Mouse (Mus musculus) adrenal gland, adult 18-20 months (tissue): ENCODE results near the gene Wdr20rt. TPM values are rescaled to one million over a fixed set of nuclear protein-coding genes. Genes with fewer than 3 reads are reported as not detected.
"Not testable (repeated sequence)": the region's sequence is repeated elsewhere in the genome, so short reads cannot be mapped to it uniquely, and the experiment has no call there.

ENCODE experiments used
- DNase-seq, 2 experiments: peaks; one replicate each; pipeline ENCODE4 v3.0.0; 2021 to 2022; ENCODE audit warnings: low spot score in 2 of 2
- long read RNA-seq, 2 experiments: library from polyadenylated mRNA; stranded (forward); transcript quantifications; one replicate each; pipeline ENCODE4 v2.0.0; 2021
- total RNA-seq, 2 experiments: library from RNA; stranded (reverse); gene quantifications; 1 replicate in 1 of 2; 2 replicates in 1 of 2; pipeline ENCODE4 v1.2.3; 2021

Wdr20rt gene
- under 1 TPM in 1 of 2 experiments, not detected in 1; 0.19 TPM for total RNA-seq
- long read RNA-seq, experiment 1, result 0 reads
- long read RNA-seq, experiment 2, result 0 reads

DNA sequence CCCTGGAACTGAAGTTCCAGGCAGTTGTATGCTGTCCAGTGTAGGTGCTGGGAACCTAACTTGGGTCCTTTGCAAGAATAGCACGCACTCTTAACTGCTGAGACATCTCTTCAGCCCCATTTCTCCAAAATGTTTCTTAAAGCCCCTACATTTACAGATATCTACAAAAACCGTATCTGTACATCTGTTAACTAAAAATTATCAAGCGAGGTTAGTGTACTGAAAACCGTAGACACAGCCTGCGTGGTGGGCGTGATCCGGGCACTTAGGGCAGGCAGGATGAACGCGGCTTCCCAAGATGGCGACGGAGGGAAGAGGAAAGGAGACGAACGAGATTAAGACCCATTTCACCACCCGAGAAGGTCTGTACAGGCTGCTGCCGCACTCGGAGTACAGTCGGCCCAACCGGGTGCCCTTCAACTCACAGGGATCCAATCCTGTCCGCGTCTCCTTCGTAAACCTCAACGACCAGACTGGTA, at the start of gene Wdr20rt:
TSS of gene Wdr20rt (plus strand) at position 51 of the 479 bp plus-strand sequence.
- no peak for DNase-seq

DNA sequence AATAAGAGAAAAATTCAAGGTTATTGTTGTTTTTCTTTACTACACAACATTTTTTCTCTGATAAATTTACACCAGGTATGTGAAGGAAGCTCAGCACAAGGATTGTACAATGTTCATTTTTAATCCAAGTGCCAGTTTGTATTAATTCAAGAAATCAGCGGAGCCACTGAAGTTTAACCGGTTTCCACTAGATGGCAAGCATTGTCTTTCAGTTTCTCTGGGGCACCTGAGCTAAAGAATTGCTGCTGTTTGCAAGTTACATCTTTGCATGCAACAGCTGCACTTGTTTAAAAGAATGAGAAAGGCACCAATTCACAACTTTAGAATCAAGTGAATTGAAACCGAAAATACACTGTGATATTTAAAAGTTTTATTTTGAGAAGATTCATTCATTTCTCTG, 38.0 kb upstream of the Wdr20rt start:
- no peak for DNase-seq

DNA sequence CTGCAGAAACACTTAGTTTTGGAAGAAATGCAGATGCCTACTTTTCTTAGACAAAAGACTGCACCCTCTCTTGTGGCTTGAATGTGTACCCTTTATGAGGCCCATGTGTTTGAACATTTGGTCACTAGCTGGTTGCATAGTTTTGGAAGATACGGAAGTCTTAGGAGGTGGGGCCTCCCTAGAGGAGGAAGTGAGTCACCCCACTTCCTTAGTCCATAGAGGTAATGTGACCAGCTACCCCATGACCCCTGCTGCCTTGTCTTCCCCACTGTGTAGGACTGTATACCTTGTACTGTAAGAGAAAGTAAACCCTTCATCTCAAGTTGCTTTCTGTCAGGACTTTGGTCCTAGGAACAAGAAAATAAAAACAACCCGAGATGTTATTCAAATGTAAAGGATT, 36.1 kb upstream of the Wdr20rt start:
- DNase-seq, result no peak

DNA sequence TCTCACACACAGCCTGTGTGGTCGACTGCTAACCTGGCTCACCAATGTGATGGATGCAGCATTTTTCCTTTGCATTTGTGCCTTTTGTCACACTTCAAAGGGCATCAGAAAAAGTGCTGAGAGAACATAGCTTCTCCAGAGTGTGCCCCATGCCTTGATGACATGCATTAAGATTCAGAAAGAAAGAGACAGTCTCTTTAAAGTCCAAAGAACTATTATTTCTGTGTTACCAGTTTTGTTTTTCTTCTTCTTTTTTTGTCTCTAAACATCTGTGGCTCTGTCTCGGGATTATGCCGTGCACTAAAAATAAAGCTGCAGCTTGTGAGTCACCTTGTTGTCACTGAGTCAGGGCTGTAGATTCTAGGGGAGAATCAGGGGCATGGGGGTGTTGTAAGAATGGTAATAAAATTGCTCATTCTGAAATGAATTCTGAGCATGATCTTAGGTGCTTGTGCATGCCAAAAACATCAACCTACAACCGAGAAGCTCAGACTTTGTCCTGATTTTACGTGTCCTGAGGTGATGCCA, 31.2 kb upstream of the Wdr20rt start:
- DNase-seq, result no peak

DNA sequence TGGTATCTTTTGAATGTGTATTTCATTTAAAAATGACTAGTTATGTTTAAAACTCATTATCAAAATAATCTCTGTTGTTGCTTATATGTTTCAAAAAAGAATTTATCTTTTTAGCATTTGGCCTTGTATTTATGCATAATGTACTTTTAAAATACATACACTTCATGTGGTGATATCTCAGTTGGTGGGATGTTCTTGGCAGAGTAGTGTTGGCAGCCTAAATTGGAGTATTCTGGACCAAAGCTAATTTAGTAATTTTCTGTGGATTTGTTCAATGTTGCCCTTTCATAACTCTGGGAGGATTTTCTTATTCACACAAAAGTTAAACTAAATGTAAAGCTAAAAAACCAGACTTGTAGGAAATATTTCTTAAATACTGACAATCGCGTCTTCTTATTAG, 23.5 kb upstream of the Wdr20rt start:
- DNase-seq, result no peak

DNA sequence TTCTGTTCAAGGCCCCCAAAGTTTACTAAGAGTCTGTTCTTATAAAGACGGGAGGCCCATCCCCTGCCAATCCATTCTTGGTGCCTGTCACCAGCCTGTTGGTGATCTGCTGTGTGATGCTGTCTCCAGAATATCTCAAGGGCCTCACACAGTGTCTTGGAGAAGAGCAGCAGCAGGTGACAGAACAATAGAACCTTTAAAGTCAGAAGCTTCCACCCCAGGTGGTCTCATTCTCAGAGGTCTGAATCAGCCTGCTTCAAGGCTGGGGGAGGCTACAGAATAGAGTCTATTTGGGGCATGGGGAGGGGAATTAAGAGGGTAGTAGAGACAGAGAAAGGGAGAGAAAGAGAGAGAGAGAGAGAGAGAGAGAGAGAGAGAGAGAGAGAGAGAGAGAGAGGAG, 18.9 kb upstream of the Wdr20rt start:
- DNase-seq, result no peak

DNA sequence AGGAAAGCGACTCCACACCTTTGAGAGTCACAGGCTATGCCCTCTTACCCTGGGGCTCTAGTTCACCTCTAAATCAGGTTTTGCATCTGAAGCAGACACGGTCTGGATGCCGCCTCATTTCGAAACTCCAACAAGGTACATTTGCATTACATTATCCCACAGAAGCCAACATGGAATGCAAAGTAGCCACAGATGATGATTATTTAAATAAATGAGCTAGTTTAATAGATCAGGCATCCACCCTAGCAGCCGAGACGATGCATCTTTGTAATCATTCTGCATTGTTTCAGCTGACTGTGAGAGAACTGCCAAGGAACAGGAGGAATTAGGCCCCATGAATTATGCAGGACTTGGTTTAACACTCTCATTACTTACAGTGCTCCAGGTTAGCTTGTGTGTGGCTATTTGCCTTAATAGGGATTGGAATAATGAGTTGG, 8.9 kb upstream of the Wdr20rt start:
- DNase-seq, result no peak

DNA sequence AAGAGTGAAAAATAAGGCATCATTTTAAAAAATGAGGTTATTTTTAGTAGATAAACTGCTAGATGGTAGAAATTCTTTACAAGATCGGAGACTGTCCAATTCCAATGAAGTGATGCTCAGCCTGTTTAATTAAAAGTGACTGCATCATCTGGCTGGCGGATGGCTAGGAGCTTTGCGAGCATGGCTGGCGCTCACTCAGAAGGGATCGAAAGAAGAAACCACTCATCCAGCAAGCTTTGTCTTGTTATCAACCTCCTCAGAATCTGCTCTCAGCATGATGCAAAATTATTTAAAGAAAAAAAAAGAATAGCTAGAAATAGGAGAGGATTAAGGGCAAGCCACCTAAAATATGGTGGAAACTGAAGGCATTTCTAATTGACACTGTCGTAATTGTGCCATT, 3.3 kb downstream of the Wdr20rt start:
- DNase-seq, result no peak

DNA sequence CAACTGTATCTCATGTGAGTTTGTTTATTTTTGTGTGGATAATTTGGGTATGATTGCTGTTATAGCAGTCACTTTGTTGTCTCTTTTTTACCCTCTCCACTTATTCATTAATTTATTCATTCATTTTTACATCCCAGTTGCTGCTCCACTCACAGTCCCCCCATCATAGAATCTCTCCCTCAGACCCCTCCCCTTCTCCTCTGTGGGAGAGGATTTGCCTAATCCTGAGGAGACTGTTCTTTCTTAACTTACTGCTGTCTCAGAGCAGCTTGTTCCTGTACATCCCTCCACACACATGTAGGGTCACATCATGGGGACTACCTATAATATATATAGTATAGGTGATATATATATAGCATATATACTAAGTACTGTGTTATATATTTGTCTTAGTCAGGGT, 3.7 kb downstream of the Wdr20rt start:
- no peak for DNase-seq

DNA sequence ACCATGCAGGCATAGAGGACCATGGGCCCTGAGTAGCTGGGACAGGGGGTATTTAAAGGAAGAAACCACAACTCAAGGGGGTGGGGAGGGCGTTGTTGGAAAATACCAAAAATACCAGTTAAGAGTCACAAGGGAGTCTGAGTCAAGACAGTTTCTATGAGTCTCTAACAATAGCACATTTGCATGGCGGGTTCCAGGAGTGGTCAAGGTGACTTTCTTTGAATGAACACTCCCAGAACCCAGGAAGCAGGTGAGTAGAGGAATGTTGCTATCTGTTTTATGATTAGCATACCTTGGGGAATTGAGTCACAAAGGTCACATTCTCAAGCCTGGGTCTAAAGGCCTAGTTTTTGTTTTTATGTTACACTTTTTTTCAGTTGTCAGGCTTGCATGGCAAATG, 7.5 kb downstream of the Wdr20rt start:
- DNase-seq, result not testable (repeated sequence)

DNA sequence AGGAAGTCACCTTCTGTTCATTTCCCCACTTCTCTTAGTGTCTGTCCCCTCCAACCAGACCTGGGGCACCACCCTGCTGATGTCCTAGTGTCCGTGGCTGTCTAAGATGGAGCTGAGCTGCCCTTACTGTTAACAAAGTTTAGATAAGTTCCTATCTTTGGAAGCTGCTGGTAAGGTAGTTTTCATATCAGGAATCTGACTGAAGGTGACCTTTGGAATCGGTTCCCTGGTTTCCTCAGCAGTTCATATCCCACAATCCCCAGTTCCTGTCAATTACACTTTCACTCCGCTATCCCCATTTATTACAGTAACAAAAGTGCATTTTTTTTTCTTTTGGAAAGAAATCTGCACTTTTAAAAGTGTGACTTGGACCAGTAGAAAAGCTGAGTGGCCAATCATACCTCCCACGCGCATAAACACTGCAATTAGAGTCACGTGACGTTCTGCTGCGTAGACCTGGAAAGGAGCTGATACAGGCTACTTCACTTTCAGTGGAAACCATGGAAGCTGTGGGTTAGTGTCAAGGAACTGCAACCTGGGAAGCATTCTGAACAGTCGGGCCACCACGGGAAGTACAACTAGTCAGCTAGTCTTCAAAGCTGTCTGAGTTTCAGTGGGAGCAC, 24.9 kb downstream of the Wdr20rt start:
- no peak for DNase-seq

DNA sequence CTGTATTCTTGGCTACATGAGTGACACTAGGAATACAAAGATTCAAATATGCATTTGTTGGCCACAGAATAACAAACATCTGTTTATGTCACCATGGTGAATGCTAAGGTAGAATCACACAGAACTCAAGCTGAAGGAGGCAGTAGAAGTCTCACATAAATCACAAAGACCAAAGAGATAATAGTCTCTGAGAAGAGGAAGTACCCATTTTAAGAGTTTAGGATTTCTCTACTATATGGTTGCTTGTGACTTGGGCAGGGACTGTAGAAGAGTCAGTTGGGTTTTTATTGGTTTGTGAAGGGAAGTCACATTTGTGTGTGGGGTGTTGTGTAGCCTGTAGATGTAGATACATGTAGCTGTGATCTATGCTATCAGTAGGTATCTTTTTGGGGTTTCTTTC, 31.6 kb downstream of the Wdr20rt start:
- DNase-seq, result no peak

DNA sequence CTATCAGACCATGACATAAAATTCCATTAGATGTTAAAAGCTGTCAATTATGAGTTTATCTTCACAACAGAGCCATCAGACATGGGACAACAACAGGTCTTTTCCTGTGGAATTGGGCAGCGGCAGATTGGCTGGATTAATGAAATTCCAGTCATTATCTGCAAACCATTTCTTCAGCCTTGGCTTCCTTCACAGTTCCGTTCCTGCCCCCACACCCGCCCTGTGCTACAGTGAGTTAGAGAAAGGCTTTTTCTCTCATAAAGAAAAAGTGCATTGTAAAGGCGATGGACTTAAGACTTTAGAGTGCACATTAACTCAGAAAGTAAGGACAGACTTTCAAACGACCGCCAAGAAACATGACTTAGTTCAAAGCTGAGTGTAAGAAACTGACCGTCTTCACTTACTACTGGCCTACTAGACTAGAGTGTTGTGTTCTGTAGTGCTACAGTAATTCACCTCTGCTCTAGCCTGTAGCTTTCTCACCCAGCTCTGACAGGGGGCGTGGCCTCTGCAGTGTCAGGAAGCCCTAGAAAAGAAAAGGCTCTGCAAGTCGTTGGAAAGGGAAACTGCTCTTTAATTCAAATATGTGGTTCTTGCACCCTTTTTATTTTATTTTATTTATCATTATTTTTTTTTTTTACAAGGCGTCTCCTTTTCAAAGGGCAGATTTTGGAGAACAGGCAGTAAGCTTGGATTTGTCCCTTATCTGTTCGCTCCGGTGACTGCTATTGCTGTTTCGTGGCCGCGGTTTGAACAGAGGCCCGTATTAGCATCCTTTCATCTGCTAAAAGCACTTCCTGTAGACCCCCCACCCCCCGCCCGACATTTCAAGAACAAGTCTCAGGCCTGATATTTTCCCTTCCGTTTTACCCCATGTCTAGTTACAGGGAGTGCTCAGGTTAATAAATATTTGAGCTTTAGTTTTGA, 33.2 kb downstream of the Wdr20rt start:
- DNase-seq, result no peak

DNA sequence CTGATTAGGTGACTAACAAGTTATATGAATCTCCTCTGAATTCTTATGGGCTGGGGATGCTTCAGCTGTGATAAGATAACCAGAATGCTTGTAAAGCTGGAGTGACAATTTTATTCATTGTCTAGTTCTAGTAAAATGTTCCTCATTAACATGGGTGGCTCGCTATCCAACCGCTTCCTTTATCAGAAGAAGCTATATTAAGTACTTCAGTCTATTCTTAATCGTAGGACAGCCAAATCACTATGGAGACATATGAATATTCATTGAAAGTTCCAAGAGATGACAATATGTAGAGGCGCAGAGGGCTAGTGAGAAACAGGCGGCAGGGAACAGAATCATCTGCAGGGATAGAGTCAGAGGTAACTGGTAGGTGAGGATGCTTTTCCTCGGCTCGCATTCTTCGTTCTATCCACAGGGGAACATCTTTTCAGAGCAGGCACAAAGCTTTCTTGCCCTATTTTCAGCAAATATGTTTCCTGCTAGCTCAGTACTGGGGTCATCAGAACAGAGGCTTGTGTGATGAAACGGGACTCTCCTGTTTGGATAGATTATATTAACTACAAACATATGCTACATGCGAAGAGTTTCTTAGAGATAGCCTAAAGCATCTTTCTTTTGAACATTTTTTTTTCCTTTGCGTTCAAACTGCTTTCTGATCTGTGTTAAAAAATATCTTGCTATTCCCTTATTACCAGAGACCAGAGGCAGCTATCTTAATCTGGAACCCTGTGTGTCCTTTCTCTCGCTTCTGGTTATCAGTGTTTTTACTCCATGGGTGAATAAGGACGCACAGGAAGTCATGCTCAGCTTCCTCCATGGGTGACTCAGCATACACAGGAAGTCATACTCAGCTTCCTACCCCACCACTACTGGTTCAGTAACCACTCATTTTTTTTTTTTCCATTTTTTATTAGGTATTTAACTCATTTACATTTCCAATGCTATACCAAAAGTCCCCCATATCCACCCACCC, 34.1 kb downstream of the Wdr20rt start:
- DNase-seq, result no peak

DNA sequence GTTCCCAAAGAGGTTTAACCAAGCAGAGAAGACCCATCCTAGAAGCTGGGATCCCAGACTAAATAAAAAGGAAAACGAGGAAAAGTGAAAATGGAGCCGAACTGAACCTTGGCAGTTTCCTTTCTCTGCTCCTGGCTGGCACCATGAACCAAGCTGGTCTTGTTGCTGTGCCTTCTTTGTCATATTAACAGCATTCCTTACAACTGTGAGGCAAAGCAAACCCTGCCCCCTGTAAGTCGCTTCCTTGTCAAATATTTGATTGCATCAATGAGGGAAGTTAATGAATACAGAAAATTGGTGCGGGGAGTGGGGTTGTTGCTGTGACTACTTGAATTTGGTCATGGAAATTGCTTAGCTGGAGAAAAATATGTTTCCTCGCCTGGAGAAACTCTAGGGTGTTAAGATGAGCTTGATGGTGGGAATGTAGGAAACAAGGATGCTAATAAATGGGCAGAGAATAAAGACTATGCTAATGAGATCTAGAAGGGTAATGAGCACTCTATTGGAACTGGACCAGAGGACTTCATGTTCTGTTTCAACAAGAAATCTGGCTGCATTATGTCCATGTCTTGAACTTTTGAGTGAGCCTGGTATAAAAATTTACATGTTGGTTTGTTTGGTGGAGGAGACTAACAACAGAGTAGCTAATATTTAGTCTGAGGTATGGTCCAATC, 43.1 kb downstream of the Wdr20rt start:
- no peak for DNase-seq

DNA sequence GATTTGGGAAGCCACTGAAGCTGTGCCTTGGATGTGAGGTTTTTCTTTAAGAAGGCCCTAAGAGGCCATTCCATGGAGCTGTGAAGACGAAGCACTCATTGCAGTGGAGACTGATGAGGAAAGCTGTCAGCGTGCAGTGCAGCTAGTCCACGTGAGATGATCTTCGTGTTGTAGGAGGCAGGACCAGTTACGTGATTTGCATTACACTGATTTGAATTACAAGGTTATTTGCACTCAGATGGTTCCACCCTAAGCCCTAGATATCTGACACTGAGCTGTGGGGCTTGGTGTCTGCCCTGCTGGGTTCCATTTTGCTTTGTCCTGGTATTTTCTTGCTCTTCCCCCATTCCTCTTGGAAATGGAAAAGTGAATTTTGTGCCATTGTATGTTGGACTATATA, 44.1 kb downstream of the Wdr20rt start:
- DNase-seq, result no peak

DNA sequence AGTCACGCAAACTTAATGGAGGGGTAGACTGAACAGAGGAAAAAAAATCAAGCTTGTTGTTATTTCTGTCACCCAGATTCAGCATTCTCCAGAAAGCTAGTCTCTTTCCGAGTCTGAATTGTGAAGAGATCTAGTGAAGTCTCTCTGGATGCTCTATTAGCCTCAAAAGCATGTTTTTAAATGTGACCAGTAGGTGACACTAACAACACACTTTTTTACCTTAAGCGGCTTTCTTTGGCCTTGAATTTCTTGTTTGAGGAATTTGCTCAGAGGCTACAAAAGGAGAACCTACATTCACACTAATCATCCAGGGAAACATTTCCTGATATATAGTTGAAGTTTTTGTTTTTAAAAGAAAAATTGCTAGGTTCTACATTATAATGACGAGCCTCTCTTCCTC, 48.5 kb downstream of the Wdr20rt start:
- DNase-seq, result no peak
